Mouse (Mus musculus): ENCODE measurements around the gene Tldc1.

Tldc1 gene

DNA sequence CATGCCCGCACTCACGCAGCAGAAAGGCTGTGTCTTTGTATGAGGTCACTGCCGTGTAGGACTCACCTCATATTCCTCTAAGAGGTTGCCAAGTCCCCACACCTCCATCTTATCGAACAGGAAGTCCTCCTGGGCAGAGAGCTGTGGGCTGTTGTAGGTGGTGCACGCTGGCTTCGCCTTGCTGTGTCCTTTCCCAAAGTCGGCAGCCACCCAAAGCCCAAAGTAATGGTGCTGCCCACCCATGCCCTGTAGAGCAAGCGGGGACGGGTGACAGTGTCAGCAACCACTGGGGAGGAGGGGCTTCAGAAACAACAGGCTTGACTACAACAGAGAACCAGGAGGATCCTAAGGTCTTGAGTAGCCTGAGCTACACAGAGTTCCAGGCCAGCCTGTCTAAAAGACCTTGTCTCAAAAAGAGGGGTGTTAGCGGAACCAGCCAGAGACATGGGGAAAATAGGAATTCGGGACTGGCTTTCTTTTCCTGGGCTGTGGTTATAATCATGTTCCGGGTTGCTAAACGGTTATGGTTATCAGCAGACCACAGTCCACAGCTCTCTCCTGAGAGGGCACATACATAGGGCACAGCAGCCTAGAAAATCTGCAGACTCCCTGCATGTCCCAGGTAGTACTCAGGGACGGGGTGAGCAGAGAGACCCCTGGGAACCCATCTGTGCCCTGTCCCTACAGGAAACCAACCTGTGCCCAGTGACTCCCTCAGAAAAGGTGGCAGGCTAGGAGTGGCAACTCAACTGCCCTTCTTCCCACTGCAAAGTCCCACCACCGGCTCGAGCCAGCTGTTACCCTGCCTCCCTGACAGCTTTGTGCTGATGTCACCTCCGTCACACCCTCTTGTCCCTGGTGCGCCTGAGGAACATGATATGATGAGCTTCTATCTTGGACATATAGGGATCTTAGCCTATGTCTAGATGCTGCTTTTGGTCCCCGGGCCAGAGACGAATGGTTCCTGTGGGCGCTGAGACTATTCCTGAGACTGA is 15.7 kb downstream of the Tldc1 start:
- TF ChIP-seq GATA4 (IDR thresholded peaks at IDR 0.05; ENCODE audit: insufficient replicate concordance, low read length): no peak

DNA sequence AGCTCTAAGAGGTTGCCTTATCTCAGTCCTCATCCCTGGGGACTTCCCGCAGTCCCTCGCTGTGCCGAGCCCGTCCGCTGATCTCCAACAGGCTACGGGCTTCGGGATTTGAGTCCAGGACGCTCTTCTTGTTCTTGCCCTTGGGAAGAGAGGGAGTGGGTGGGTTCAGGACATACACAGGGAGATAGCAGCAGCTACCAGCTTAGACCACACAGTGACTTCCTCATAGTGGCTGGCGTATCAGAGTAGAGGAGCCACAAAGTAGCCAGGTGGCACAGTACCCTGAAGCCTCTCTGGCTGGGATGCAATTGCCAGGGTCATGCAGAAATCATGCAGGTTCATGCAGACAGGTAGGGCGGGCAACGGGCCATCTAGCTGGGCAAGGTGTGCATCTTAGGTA is 16.5 kb downstream of the Tldc1 start:
- no peak for TF ChIP-seq GATA4 (IDR thresholded peaks at IDR 0.05; ENCODE audit: insufficient replicate concordance, low read length)

DNA sequence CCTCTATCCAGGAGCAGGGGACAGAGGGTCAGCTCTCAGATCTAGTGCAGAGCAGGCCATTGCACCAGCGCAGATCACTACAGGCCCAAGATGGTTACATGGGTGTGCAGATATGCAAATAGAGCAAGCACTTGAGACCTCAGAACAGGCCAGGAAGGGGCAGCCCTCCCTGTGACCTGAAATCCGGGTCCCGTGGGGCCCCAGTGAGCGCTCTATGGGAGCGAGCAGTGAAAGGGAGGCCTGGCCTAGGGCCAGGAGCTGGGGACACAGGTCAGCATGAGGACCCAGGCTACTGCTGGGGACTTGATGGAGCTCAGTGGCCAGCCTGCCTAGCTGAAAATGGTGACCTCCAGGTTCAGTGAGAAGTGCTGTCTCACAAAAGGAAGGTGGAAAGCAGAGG is 21.7 kb downstream of the Tldc1 start:
- no peak for TF ChIP-seq GATA4 (IDR thresholded peaks at IDR 0.05; ENCODE audit: insufficient replicate concordance, low read length)

DNA sequence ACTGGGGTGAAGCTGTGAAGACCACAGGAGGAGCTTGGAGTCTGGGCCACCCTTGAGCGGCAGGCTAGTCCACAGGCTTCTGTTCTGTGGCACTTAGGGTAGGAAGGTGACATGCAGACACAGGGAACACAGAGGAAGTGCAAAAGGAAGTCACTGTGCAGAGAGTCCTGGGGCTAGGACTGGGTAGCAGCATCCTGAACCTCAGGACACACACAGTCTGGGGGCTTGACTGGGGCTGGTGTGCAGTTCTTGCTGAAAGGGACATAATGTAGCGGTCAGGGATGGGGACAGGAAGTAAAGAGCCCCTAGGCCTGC is 22.1 kb downstream of the Tldc1 start:
- TF ChIP-seq GATA4 (IDR thresholded peaks at IDR 0.05; ENCODE audit: insufficient replicate concordance, low read length): no peak

DNA sequence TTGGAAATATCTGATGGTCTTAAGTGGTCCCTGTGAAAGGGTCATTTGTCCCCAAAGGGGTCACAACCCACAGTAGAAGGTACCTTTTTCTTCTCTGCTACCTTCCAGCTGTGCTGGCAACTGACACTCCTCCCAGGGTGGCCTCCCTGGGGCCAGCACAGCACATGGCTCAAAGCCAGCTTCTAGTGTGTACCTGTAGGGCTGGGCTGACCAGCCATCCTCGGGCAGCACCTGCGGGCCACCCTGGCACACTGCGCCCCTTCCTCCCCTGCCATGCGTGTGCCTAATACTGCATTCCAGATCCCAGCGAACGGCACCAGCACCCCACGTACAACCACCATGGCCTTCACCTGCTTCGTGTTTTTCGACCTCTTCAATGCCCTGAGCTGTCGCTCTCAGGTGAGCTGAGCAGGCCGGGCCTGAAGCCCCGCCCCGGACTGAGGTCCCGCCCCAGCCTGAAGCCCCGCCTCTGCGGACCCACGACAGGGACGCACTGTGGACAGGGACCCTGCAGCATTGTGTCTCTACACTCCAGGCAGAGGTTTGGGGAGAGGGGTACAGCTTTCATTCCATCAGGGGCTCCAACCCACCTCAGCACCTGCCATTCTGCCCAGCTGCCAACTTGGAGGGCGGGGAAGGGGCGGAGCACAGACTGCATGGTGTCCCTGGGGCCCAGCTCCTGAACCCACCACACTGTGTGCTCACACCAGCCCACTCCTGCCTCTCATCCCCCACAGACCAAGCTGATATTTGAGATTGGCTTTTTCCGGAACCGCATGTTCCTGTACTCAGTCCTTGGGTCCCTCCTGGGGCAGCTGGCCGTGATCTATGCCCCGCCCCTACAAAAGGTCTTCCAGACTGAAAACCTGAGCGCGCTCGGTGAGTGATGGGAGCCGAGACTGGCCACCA is 22.7 kb downstream of the Tldc1 start:
- TF ChIP-seq GATA4 (IDR thresholded peaks at IDR 0.05; ENCODE audit: insufficient replicate concordance, low read length): no peak

DNA sequence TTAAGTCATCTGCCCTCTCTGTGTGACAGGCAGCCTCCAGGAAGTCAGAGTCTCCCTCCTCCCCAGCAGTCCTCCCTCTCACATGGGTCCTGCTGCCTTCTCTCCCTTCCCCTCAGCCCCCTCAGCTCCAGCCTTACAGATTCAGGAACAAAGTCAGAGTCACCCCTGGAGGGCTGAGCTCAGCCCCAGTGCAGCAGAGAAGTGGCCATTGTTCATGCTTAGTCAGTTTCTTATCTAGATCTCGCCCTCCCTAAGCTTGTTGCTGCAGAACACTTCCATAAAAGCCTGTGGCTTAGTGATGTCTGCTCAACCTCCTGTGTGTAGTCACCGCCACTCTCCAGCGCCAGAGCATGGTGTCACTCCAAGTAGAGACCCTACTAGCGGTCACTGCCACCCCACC is 33.6 kb downstream of the Tldc1 start:
- TF ChIP-seq GATA4 (IDR thresholded peaks at IDR 0.05; ENCODE audit: insufficient replicate concordance, low read length): no peak

DNA sequence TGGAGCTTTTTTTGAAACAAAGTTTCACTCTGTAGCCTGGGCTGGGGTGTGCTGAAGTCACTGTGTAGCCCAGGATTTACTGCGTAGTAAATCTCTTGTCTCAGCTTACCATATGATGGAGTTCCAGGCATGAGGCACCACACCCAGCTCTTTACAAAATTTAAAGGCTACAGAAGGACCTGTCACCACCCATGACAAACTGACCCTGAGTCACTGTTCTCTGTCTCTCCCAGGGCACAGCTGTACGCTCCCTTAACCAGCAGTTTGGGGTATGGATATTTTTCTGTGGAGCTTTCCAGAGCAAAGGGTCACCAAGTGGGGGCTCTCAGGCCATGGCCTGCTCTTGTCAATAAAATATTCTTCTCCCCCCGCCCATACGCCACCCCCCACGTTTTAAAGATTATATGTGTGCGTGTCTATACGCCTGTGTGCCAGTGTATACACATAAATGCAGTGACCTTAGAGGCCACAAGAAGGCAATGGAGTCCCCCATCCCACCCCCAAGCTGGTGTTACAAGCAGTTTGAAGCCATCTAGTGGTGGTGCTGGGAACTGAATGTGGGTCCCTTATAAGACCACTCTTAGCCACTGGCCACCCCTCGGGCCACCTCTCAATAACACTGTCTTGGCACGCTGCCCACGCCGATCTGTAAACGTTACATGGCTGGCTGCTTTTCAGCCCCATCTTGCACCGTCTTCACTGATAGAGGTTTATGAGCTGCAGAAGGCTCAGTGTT is 34.8 kb downstream of the Tldc1 start:
- no peak for TF ChIP-seq GATA4 (IDR thresholded peaks at IDR 0.05; ENCODE audit: insufficient replicate concordance, low read length)

DNA sequence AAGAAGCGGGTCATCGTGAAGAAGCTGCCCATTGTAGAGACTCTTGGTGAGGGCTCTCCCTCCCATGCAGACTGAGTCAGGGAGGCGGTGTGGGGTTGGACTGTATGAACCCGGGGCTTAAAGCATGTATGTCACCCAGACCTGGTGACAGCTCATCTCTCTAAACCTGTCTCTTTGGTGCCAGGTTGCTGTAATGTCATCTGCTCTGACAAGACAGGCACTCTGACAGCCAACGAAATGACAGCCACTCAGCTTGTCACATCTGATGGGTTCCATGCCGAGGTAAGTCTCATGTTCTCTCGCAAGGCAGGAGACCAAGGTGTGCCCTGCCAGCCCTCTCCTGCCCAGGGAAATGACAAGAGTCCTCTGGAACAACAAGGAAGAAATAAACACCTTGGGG is 35.8 kb downstream of the Tldc1 start:
- TF ChIP-seq GATA4 (IDR thresholded peaks at IDR 0.05; ENCODE audit: insufficient replicate concordance, low read length): no peak

DNA sequence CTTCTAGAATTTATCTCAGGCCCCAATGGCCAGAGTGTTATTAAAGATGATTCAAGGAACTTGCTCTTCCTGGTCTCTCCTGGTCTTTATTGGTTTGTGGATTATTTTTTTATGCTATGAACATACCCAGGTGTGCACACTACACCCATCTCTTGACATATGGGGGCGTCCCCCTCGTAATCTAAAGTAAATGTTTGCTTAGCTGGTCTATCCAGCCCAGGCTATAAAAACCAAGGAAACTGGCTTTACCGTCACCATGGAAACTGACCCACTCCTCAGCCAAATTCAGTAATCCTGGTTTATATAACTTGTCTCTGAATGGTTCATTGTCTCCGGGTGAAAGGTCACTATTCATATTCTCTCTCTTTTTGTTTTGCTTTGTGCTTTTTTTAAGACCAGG is 37.6 kb downstream of the Tldc1 start:
- no peak for TF ChIP-seq GATA4 (IDR thresholded peaks at IDR 0.05; ENCODE audit: insufficient replicate concordance, low read length)

DNA sequence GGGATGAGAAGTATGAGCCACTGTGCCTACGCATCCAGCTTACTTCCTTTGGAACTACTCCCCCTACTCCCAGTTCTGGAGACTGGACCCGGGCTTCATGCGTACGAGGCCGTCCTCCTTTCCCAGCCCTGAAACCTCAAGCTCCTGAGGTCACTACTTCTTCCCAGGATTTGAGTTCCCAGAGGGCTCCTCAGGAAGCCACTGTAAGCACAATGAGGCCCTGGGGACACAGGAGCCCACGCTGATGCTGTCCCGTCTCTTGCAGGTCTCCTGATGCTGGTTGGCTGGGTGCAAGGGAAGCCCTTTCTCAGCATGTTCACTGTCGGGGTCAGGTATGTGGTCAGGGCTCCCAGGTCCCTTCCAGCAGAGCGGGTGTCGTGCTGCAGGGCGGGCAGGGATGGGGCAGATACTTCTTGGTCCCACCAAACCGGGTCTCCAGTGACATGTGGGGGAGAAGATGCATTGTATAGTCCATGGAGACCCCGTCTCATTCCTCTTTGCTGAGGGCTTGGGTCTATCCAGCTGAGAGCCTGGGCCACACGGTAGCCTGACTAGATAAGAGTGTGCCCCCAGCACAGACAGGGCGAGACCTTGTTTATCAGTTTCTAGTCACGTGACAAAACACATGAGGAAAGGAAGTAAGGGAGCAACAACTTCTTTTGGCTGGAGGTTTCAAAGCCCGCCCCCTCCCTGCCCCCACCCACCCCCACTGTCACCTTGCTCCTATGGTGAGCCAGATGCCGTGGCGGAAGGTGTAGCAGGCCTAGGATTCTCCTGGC is 39.9 kb downstream of the Tldc1 start:
- no peak for TF ChIP-seq GATA4 (IDR thresholded peaks at IDR 0.05; ENCODE audit: insufficient replicate concordance, low read length)

DNA sequence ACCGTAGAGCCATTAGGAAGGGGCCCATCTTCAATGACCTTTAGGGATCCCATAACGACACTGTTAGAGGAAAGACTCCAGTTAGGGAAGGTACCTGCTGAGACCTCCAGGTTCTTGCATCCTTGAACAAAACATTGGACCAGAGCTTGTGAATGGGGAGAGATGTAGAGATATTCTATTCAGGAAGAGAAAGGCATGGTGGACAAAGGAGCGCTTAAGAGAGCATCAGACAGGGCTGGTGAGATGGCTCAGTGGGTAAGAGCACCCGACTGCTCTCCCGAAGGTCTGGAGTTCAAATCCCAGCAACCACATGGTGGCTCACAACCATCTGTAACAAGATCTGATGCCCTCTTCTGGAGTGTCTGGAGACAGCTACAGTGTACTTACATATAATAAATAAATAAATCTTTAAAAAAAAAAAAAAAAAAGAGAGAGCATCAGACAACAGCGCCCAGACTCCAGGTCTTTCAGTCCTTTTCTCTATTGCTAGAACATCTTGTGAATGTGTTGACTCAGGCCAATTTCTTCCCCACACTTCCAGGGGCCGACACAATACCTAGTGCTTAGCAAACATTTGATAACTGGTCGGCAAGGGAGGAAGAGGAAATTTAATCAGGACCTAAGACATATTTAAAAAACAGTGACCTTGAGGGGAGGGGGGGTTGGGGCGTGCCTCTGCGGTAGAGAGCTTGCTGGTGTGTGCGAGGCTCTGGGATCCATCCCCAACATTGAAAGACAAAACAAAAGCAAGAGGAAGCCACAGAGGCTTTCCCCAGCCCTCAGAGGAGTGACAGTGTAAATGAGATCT is 40.9 kb downstream of the Tldc1 start:
- peak; percentile 27; the same call in 1 of the 2 replicates for TF ChIP-seq GATA4 (IDR thresholded peaks at IDR 0.05; ENCODE audit: insufficient replicate concordance, low read length)

DNA sequence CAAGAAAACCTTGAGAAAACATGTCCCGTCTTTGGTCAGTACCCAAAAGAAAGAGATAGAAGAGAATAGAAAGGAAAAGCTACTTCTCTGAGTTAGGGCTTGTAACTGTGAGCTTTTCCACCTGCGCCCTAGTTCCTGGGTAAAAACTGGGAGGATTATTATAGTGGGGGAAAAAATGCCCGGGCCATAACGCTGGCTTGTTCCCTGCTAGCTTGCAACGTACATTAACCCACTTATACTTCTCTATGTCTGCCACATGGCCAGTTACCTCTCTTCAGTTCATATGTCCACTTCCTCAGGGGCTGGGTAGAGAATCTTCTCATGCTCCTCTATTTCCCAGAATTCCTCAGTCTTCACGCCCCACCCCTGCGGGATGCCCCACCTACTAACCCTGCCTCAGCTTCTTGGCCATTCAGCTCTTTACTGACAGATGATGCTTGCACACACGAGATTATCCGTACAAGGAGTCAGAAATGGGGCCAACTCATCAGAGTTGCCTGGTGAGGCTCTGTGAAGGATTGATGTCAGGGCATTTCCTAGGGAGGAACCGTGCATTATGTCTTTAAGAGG is 41.8 kb downstream of the Tldc1 start:
- TF ChIP-seq GATA4 (IDR thresholded peaks at IDR 0.05; ENCODE audit: insufficient replicate concordance, low read length): no peak

DNA sequence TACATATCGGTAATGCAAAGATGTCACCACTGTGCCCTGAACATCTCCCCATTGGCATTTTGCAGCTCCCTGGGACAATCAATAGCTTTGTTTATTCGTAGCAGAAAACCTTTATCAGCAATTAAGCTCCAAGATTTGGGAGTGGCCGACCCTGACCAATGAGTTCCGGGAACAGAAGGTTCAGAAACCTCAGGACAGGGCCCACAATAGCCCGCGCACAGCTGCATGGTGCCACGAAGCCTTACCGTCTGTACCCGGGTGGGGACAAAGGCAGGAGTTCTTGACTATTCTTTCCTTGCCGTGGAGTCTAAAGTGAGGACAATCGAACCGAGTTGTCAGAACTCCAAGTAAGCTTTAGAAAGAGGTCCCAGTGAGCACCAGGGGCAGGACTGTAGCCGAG is 46.1 kb downstream of the Tldc1 start:
- TF ChIP-seq GATA4 (IDR thresholded peaks at IDR 0.05; ENCODE audit: insufficient replicate concordance, low read length): no peak

Data from liver, adult (tissue).